Mouse (Mus musculus): ENCODE measurements around the gene 5330417H12Rik.

DNA sequence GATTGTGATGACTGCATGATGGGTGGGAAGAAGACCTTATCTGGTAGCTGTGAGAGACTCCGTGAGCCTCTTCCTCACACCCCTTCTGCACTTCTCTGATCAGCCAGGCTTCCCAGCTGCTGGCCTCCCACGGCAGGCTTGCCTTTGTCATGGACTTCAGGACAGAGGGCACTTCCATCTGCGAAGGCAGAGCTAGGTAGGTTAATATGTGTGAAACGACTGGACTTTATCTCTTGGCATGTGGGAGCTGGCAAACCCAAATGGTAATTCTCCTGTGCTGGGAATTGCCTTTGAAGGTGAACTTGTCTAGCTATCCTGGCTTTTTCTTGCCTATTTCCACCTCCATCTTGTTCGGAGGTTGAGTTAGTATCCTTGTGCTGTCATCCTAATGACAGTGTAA is 24.3 kb downstream of the 5330417H12Rik start:
- TF ChIP-seq POLR2A (IDR thresholded peaks at IDR 0.05; ENCODE audit: borderline replicate concordance, low read depth, low read length) (no peak), CTCF (IDR thresholded peaks at IDR 0.05; ENCODE audit: low read depth, low read length) (no peak)
